Mouse (Mus musculus) lung, postnatal 0 days (tissue): Measurements from ENCODE around the gene Gm20388.

Experiments
- CTCF ChIP-seq: IDR thresholded peaks from 2 replicates; pipeline ENCODE4 v1.5.1; 2016; ENCODE audit warnings: antibody characterized with exemption, mild to moderate bottlenecking
- EP300 ChIP-seq: IDR thresholded peaks from 2 replicates; pipeline ENCODE4 v1.6.1; 2016; ENCODE audit warnings: antibody characterized with exemption, mild to moderate bottlenecking, control low read depth

DNA sequence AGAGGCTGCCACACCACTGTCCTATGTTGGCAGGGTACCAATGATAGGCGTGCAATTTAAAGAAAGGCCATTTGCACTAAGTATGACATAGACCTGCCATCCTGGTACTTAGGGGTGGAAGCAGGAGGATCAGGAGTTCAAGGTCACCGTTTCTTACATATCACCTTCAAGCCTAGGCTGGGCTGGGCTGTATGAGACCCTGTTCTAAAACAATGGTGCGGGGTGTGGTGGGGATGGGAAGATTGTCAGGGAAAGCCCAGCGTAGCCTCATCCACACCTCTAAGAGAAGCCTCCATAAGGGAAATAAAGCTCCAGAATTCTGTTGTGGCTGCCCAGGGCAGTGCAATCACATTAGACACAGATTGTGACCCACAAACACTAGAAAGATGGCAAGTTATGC, 4324.9 kb downstream of the Gm20388 start:
- TF ChIP-seq CTCF (no peak), EP300 (no peak)
